Mouse (Mus musculus) C2C12 (cell line): ENCODE measurements around the gene Casp14. TPM values are rescaled to one million over a fixed set of nuclear protein-coding genes. Genes with fewer than 3 reads are reported as not detected.

Experiments used
- H3K27me3 ChIP-seq: one replicate; pipeline ENCODE4 v1.6.1; 2011; ENCODE audit not compliant: control insufficient read depth, insufficient read depth, insufficient read length
- H3K36me3 ChIP-seq: one replicate; pipeline ENCODE4 v1.6.1; 2011; ENCODE audit not compliant: control insufficient read depth, insufficient read depth
- H3K4me3 ChIP-seq: one replicate; pipeline ENCODE4 v1.5.1; 2011; ENCODE audit warnings: mild to moderate bottlenecking, control low read depth; ENCODE audit not compliant: poor library complexity, insufficient read depth, severe bottlenecking
- H3K79me2 ChIP-seq: one replicate; pipeline ENCODE4 v1.6.1; 2011; ENCODE audit not compliant: control insufficient read depth, insufficient read depth
- H3K79me3 ChIP-seq: one replicate; pipeline ENCODE4 v1.6.1; 2011; ENCODE audit warnings: low read depth, control low read depth
- H3ac ChIP-seq: one replicate; pipeline ENCODE3; 2011; ENCODE audit warnings: low read depth; ENCODE audit not compliant: control insufficient read depth, insufficient read length
- CEBPB ChIP-seq: IDR thresholded peaks from one replicate; pipeline ENCODE4 v1.6.1; 2011; ENCODE audit warnings: low read depth, mild to moderate bottlenecking, control low read depth, moderate library complexity
- CTCF ChIP-seq: IDR thresholded peaks from one replicate; pipeline ENCODE4 v1.5.1; 2011; ENCODE audit not compliant: control insufficient read depth, insufficient read depth, insufficient read length
- FOSL1 ChIP-seq: IDR thresholded peaks from one replicate; pipeline ENCODE4 v1.8.0; 2011; ENCODE audit warnings: mild to moderate bottlenecking, low read length; ENCODE audit not compliant: poor library complexity, insufficient read depth, severe bottlenecking
- MAX ChIP-seq: IDR thresholded peaks from one replicate; pipeline ENCODE4 v1.6.1; 2011; ENCODE audit warnings: mild to moderate bottlenecking, control low read depth
- MYOD1 ChIP-seq: IDR thresholded peaks from one replicate; pipeline ENCODE4 v1.6.1; 2011; ENCODE audit warnings: low read depth; ENCODE audit not compliant: control insufficient read depth, insufficient read length
- MYOG ChIP-seq: IDR thresholded peaks from one replicate; pipeline ENCODE4 v1.6.1; 2011; ENCODE audit not compliant: control insufficient read depth, insufficient read length; ENCODE audit errors: extremely low read depth
- USF1 ChIP-seq: IDR thresholded peaks from one replicate; pipeline ENCODE4 v1.6.1; 2011; ENCODE audit warnings: low read depth, mild to moderate bottlenecking, control low read depth, moderate library complexity
- polyA plus RNA-seq: library from polyadenylated mRNA; unstranded; fragments of >200 nt; fragmentation: generic; extraction: Trizol; gene quantifications from one replicate; pipeline ENCODE4 v1.2.1, GENCODE M21; 2012; ENCODE audit warnings: missing spikeins

Gene Casp14
- polyA plus RNA-seq, 1 experiment: not detected

DNA sequence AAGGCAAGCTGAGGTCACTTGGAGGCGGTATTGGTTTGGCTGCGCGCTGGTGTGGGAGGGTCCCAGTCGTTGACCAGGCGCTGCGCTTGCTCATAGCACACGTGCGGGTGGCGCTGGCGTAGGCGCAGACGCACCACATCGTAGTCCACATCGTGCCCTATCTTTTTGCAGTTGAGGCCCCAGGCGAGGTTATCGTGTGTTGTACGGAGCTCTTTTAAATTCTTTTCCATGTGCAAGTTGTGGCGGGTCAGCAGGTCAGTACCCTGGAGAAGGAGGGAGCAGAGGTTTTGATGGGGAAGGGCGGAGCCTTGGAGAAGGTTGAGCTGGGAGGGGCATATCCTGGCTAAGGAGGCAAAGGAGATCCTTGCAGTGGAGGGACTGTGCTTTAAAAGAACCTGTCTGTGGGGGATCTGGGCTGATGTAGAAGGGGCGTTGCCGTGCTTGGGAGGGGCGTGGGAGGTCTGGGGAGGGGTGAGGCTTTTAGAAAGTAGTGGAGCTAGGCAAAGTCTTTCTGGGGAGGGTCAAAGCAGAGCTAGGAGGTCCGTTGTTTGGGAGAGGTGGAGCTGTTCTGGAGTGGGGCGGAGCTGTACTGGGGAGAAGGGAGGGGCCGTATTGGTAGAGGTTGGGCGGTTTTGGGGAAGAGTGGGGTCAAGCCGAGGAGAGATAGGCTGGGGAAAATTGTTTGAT lies 29.1 kb upstream of the Casp14 start:
- TF ChIP-seq CTCF: no peak
- TF ChIP-seq FOSL1: no peak
- TF ChIP-seq MAX: no peak
- no peak for TF ChIP-seq CEBPB
- no peak for TF ChIP-seq MYOD1
- no peak for TF ChIP-seq MYOG
- TF ChIP-seq USF1: no peak
- Histone ChIP-seq H3K79me3 (no peaks in the 10 kb centered on the region), H3K4me3 (no peak overlapping the region), H3K27me3 (peaks cover 2% of the 10 kb centered on the region), H3K79me2 (no peaks in the 10 kb centered on the region), H3K36me3 (no peaks in the 10 kb centered on the region), H3ac (no peak overlapping the region)

DNA sequence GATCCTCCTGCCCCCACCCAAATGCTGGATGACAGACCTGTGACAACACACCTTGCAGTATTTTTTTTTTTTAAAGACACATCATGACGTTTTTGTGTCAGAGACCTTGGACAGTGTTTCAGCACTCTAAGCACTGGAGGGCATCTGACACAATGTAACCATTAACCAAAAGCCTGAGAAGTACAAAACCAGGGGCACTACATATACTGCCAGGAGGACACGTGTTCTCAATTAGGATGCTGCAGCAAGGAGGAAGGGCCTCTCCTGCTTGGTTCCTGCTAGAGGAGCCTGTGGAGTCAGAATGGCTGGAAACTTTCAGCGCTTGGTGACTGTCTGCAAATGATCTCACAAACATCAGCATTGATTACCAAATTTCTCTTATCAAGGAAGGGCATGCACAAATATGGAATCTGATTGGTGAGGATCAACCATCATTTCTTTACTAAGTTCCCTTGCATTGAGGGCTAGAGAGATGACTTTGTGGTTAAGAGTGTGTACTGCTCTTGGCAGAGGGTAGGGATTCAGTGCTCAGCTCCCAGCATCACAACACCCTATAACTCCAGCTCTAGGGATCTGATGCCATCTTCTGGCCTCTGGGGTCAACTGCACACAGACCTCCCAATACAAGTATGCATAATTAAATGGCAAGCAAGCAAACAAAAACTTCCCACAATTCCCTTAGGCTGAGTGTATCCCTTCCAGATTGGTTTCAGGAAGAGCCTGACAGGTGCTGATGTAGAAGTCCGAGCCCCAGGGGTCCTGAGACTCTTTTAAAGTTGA lies 27.5 kb upstream of the Casp14 start:
- TF ChIP-seq USF1: no peak
- TF ChIP-seq MYOD1: no peak
- no peak for TF ChIP-seq FOSL1
- no peak for TF ChIP-seq CTCF
- TF ChIP-seq MYOG: no peak
- H3ac ChIP-seq: no peak overlapping the region
- H3K79me3 ChIP-seq: no peaks in the 10 kb centered on the region

DNA sequence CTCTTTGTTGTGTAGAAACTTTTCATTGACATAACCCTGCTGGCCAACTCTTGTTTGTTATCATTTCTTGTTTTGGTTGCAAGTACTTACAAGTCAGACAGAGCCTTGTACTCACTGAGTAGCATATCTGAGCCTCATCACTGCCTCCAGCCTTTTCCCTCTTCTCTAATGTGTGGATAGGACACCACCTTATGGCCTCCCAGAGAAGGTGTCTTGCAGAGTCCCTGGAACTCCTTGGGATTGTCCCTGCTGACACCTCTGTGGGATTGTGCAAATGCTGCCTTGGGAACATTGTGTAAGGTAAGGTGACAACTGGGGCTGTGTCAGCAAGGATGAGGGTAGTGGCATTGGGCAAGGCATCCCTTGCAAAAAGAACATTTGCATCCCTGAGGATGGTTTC lies 25.6 kb upstream of the Casp14 start:
- Histone ChIP-seq H3K36me3 (no peaks in the 10 kb centered on the region), H3ac (no peak overlapping the region), H3K79me3 (no peaks in the 10 kb centered on the region), H3K27me3 (no peaks in the 10 kb centered on the region), H3K79me2 (no peaks in the 10 kb centered on the region), H3K4me3 (no peak overlapping the region)
- TF ChIP-seq MAX: no peak
- TF ChIP-seq MYOG: no peak
- TF ChIP-seq CTCF: no peak
- TF ChIP-seq MYOD1: no peak
- no peak for TF ChIP-seq CEBPB
- no peak for TF ChIP-seq FOSL1
- TF ChIP-seq USF1: no peak

More for the DNA sequence above, 27.5 kb upstream of the Casp14 start:
- Histone ChIP-seq H3K79me2 (no peaks in the 10 kb centered on the region), H3K36me3 (no peaks in the 10 kb centered on the region), H3K27me3 (no peaks in the 10 kb centered on the region), H3K4me3 (no peak overlapping the region)

DNA sequence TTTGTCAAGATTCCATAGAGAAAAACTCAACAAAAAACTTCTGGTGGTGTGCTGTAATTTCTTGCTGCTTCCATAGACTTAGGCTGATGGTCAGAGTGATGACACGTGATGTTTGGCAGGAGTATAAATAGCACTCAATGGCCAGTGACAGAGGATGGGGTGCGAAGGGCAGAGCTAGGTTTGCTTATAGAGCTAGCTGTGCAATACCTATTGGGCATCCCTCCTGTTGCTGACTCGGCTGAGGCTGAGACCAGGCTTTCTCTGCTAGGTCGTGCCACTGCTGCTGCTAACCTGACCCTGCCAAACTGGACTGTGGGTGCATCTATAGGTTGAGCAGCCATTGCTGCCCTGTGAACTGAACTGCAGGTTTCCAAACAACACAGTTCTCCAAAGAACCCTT lies 21.7 kb upstream of the Casp14 start:
- Histone ChIP-seq H3K79me3 (no peaks in the 10 kb centered on the region), H3K27me3 (no peaks in the 10 kb centered on the region), H3K36me3 (no peaks in the 10 kb centered on the region), H3K79me2 (no peaks in the 10 kb centered on the region), H3ac (no peak overlapping the region), H3K4me3 (no peak overlapping the region)
- TF ChIP-seq CTCF: no peak

DNA sequence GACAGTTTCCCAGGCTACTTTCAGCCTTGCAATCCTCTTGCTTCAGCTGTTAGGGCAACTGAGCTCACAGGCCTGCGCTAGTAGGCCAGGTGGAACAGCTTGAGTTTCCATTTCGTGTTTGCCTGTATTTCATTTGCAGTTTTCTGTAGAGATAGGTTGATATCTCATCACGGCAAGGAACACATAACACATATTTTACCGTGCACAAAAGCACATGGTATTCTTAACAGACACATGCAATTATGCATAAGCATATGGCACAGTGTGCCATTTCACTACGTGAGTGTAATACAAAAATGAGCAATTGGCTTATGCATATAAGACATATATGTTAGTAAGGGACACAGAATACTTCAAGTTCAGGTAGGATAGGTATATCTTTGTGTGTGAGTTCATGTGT lies 9.8 kb upstream of the Casp14 start:
- Histone ChIP-seq H3K27me3 (no peaks in the 10 kb centered on the region), H3K79me3 (no peaks in the 10 kb centered on the region), H3K79me2 (no peaks in the 10 kb centered on the region), H3ac (no peak overlapping the region), H3K4me3 (no peak overlapping the region), H3K36me3 (no peaks in the 10 kb centered on the region)
- TF ChIP-seq CEBPB (no peak), MYOD1 (no peak), FOSL1 (no peak), CTCF (no peak), MYOG (no peak), MAX (no peak), USF1 (no peak)

DNA sequence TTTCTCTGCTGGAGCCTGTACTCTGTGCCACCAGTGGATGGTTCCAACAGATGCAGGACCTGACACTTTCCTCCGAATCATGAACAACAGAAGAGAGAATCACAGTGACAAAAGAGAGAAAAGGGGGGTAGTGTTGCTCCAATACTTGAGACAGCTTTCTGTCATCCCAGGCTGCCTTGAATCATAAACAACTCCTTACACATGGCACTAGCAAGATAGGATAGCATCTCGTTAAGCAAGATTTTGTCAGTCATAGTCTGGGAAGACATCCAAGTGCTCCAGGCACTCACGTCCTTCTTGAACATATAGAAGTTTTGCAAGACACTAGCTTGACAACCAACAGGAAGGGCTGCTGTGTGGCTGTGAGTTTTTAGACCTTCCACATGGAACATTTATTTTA lies 8.9 kb upstream of the Casp14 start:
- Histone ChIP-seq H3K36me3 (no peaks in the 10 kb centered on the region), H3K27me3 (no peaks in the 10 kb centered on the region), H3K79me2 (no peaks in the 10 kb centered on the region), H3ac (no peak overlapping the region), H3K79me3 (no peaks in the 10 kb centered on the region), H3K4me3 (no peak overlapping the region)
- TF ChIP-seq MYOG (no peak), USF1 (no peak), FOSL1 (no peak), MYOD1 (no peak), MAX (no peak), CEBPB (no peak), CTCF (no peak)
